Mouse (Mus musculus) limb, embryonic 14.5 days (tissue): Measurements from ENCODE around the gene Nos1ap. TPM values are rescaled to one million over a fixed set of nuclear protein-coding genes. Genes with fewer than 3 reads are reported as not detected.

Source experiments
- ATAC-seq: fragments of 200-750 bp; cut with Nextera tagmentation; 2 replicates; pipeline ENCODE4 v1.8.0; 2017; ENCODE audit warnings: low read depth, moderate number of reproducible peaks, moderate TSS enrichment; ENCODE audit not compliant: low FRiP score
- DNase-seq: peaks from one replicate; pipeline ENCODE4 v3.0.0-alpha.2; 2015; ENCODE audit warnings: low spot score
- H3K27ac ChIP-seq: fragments of 300-500 bp; sonication (generic); replicated peaks from 2 replicates; pipeline ENCODE4 v1.5.1; 2014; ENCODE audit warnings: low read depth, mild to moderate bottlenecking, low read length, moderate library complexity, mixed read lengths
- H3K27me3 ChIP-seq: fragments of 300-500 bp; sonication (generic); 2 replicates; pipeline ENCODE4 v1.6.1; 2014; ENCODE audit warnings: low read length, mixed read lengths; ENCODE audit not compliant: control insufficient read depth, insufficient read depth
- H3K36me3 ChIP-seq: fragments of 300-500 bp; sonication (generic); 2 replicates; pipeline ENCODE4 v1.6.1; 2014; ENCODE audit warnings: mild to moderate bottlenecking, low read length, moderate library complexity, mixed read lengths; ENCODE audit not compliant: control insufficient read depth, insufficient read depth
- H3K4me1 ChIP-seq: fragments of 300-500 bp; sonication (generic); 2 replicates; pipeline ENCODE4 v1.6.1; 2014; ENCODE audit warnings: antibody characterized with exemption, low read length, mixed read lengths; ENCODE audit not compliant: control insufficient read depth, insufficient read depth
- H3K4me2 ChIP-seq: fragments of 300-500 bp; sonication (generic); replicated peaks from 2 replicates; pipeline ENCODE4 v1.6.1; 2014; ENCODE audit warnings: low read depth, mild to moderate bottlenecking, low read length, moderate library complexity; ENCODE audit not compliant: severe bottlenecking
- H3K4me3 ChIP-seq: fragments of 300-500 bp; sonication (generic); replicated peaks from 2 replicates; pipeline ENCODE4 v1.5.1; 2014; ENCODE audit warnings: low read length
- H3K9ac ChIP-seq: fragments of 300-500 bp; sonication (generic); 2 replicates; pipeline ENCODE4 v1.6.1; 2014; ENCODE audit warnings: mild to moderate bottlenecking, low read depth, low read length, moderate library complexity; ENCODE audit not compliant: severe bottlenecking
- H3K9me3 ChIP-seq: fragments of 300-500 bp; sonication (generic); 2 replicates; pipeline ENCODE4 v1.6.1; 2016; ENCODE audit warnings: low read length; ENCODE audit not compliant: control insufficient read depth
- POLR2A ChIP-seq: fragments of 200-500 bp; IDR thresholded peaks from 2 replicates; pipeline ENCODE4 v1.8.0; 2012; ENCODE audit warnings: inconsistent platforms, mild to moderate bottlenecking, moderate library complexity, borderline replicate concordance; ENCODE audit not compliant: insufficient read depth, insufficient read length; ENCODE audit errors: extremely low read depth
- WGBS: fragments of 180-500 bp; shearing (Covaris S2); extraction: QIAGEN DNeasy Blood & Tissue Kit; methylation state at CpG from one replicate; pipeline ENCODE4 v1.1.7; 2014; 5-methylcytosine and 5-hydroxymethylcytosine counted together
- polyA plus RNA-seq, 2 experiments: library from polyadenylated mRNA; depleted of rRNA in 1 of 2; stranded (reverse) in 1 of 2; unstranded in 1 of 2; fragments of >200 nt; fragmentation: Nextera tagmentation in 1 of 2; extraction: Ambion mirVana in 1 of 2; gene quantifications; 2 replicates each; pipeline versions ENCODE4 v1.2.1 to v1.2.3; 2012 to 2014

The Nos1ap gene
- polyA plus RNA-seq, 2 experiments = 10.2 to 11.6 TPM

- Histone ChIP-seq H3K9ac (no peak overlapping the region), H3K4me2 (no peak overlapping the region), H3K9me3 (no peaks in the 10 kb centered on the region), H3K36me3 (no peaks in the 10 kb centered on the region), H3K4me1 (peaks cover 7% of the 10 kb centered on the region; the same call in 1 of the 2 replicates), H3K27me3 (no peaks in the 10 kb centered on the region), H3K4me3 (no peak overlapping the region), H3K27ac (no peak overlapping the region; the same call in 1 of the 2 replicates)
- ATAC-seq = no peak
- WGBS = 86% methylated on average over 14 of the region's 14 CpGs
- TF ChIP-seq POLR2A = no peak
- no peak for DNase-seq
Observed at GRCm38 (mm10) chr1:170548192-170548795, 41.4 kb downstream of the Nos1ap start.

- H3K4me2 ChIP-seq = no peak overlapping the region
- H3K9ac ChIP-seq = no peak overlapping the region
- no peak overlapping the region for H3K27ac ChIP-seq
- no peaks in the 10 kb centered on the region for H3K27me3 ChIP-seq
- TF ChIP-seq POLR2A = no peak
- no peak overlapping the region for H3K4me3 ChIP-seq
- 75% methylated on average over 4 of the region's 4 CpGs for WGBS
- DNase-seq = no peak
- H3K9me3 ChIP-seq = no peaks in the 10 kb centered on the region
- H3K4me1 ChIP-seq = peaks cover 7% of the 10 kb centered on the region; the same call in 1 of the 2 replicates
- no peak for ATAC-seq
- H3K36me3 ChIP-seq = no peaks in the 10 kb centered on the region
Observed at GRCm38 (mm10) chr1:170546297-170546696, 43.4 kb downstream of the Nos1ap start.

- H3K27ac ChIP-seq = no peak overlapping the region
- WGBS = 88% methylated on average over 6 of the region's 6 CpGs
- H3K4me3 ChIP-seq = no peak overlapping the region
- ATAC-seq = no peak
- no peaks in the 10 kb centered on the region for H3K27me3 ChIP-seq
- peaks cover 7% of the 10 kb centered on the region; the same call in 1 of the 2 replicates for H3K4me1 ChIP-seq
- DNase-seq = no peak
- H3K9ac ChIP-seq = no peak overlapping the region
- no peak for TF ChIP-seq POLR2A
- no peaks in the 10 kb centered on the region for H3K36me3 ChIP-seq
- H3K4me2 ChIP-seq = no peak overlapping the region
- no peaks in the 10 kb centered on the region for H3K9me3 ChIP-seq
Observed at GRCm38 (mm10) chr1:170545286-170545685, 44.4 kb downstream of the Nos1ap start.

- no peak overlapping the region for H3K4me2 ChIP-seq
- H3K27me3 ChIP-seq = no peaks in the 10 kb centered on the region
- no peak overlapping the region for H3K4me3 ChIP-seq
- no peak overlapping the region for H3K9ac ChIP-seq
- no peaks in the 10 kb centered on the region for H3K4me1 ChIP-seq
- H3K27ac ChIP-seq = no peak overlapping the region
- DNase-seq (no peak), ATAC-seq (no peak)
- 97% methylated on average over 3 of the region's 3 CpGs for WGBS
- no peak for TF ChIP-seq POLR2A
- no peaks in the 10 kb centered on the region for H3K36me3 ChIP-seq
- H3K9me3 ChIP-seq = no peaks in the 10 kb centered on the region
Observed at GRCm38 (mm10) chr1:170539507-170539906, 50.2 kb downstream of the Nos1ap start.

DNA sequence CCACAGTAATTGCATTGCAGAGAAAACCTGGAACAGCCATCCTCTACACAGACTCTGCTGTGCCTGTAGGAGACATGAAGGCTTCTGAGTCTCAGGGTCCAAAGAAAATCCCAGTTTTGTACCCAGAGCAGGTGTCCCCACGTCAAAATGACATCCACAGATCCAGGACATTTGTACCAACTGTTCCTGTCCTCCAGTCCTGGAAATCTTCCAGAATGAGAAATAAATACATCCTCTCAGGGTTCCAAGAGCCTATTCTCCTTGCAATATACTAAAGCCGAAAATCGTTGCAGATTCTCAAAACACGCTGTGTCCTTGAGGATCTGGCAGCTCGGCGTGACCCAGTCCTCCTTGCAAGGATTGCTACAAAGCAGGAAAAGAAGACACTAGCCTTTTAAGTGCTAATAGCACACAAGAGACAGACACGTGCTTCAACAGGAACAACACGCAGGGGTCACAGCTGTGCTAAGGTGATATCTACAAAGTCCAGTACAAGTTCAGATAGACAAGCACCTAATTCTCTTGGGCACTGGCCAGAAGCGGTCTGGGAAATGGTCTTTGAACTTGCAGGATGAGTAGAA, 51.1 kb downstream of the Nos1ap start:
- no peak overlapping the region for H3K4me3 ChIP-seq
- no peaks in the 10 kb centered on the region for H3K27me3 ChIP-seq
- no peaks in the 10 kb centered on the region for H3K9me3 ChIP-seq
- DNase-seq (no peak), ATAC-seq (no peak)
- 81% methylated on average over 9 of the region's 9 CpGs for WGBS
- H3K27ac ChIP-seq = no peak overlapping the region
- no peak for TF ChIP-seq POLR2A
- H3K4me1 ChIP-seq = 0 out of 2 replicates have a peak, but pooled peaks cover 3% of the 10 kb centered on the region
- H3K36me3 ChIP-seq = no peaks in the 10 kb centered on the region
- H3K4me2 ChIP-seq = no peak overlapping the region
- H3K9ac ChIP-seq = no peak overlapping the region
